In genomic region chr7:92428629-92429028, GRCm38 (mm10) we compare ENCODE assay signal across 27 mouse cellular contexts.
DNase-seq lines count a peak whose midpoint lies in the region; ATAC-seq and TF ChIP-seq lines count a peak whose summit lies in the region.
"Had no signal": no experiment of that assay in that cellular context is flagged by ENCODE, and none has a peak within 500 bp of the region (broad histone marks: within the 10 kb centered on the region; RNA-seq: fewer than 3 reads in every experiment).

No protein-coding gene starts in this region.

- 0 out of 2 replicates have a peak overlapping the region, but pooled peaks have one; percentile 3 for H3K27ac ChIP-seq in heart, embryonic 13.5 days (replicated peaks)
- H3K27ac ChIP-seq in heart, embryonic 10.5 days, result no peak overlapping the region
- no peak overlapping the region for H3K27ac ChIP-seq in liver, embryonic 14.5 days
- H3K27ac ChIP-seq: forebrain, embryonic 13.5 days; heart, embryonic 15.5 days; hindbrain, embryonic 14.5 days; left cerebral cortex, adult 2 months; limb, embryonic 12.5 days; midbrain, embryonic 12.5 days; neural tube, embryonic 13.5 days; stomach, embryonic 15.5 days had no signal

- no peak for TF ChIP-seq CTCF in liver, embryonic 14.5 days (IDR thresholded peaks at IDR 0.05; ENCODE audit: low read depth)

- H3K27me3 ChIP-seq in heart, embryonic 13.5 days (replicated peaks), result no peaks in the 10 kb centered on the region
- no peaks in the 10 kb centered on the region for H3K27me3 ChIP-seq in heart, embryonic 10.5 days (ENCODE audit: insufficient read depth, poor library complexity, severe bottlenecking)
- no peaks in the 10 kb centered on the region for H3K27me3 ChIP-seq in liver, embryonic 14.5 days (ENCODE audit: control insufficient read depth, insufficient read depth, low read length)
- H3K27me3 ChIP-seq: forebrain, embryonic 13.5 days; heart, embryonic 15.5 days; midbrain, embryonic 12.5 days; neural tube, embryonic 13.5 days; stomach, embryonic 15.5 days had no signal

- H3K9ac ChIP-seq in heart, embryonic 13.5 days, result no peak overlapping the region
- no peak overlapping the region for H3K9ac ChIP-seq in liver, embryonic 14.5 days (replicated peaks)
- H3K9ac ChIP-seq: forebrain, embryonic 13.5 days; heart, embryonic 15.5 days; hindbrain, embryonic 14.5 days; limb, embryonic 12.5 days; midbrain, embryonic 12.5 days; neural tube, embryonic 13.5 days; stomach, embryonic 15.5 days had no signal

- WGBS in heart, embryonic 13.5 days, result 14% methylated on average over 5 of the region's 5 CpGs
- 18% methylated on average over 5 of the region's 5 CpGs for WGBS in heart, embryonic 10.5 days
- WGBS in liver, embryonic 14.5 days (ENCODE audit: insufficient replicate concordance), result 31% methylated on average over 5 of the region's 5 CpGs

- ATAC-seq in heart, embryonic 13.5 days (ENCODE audit: extremely low read depth, insufficient number of reproducible peaks, low FRiP score, low TSS enrichment), result no peak; the same call in 1 of the 2 replicates
- ATAC-seq in liver, embryonic 14.5 days (ENCODE audit: insufficient read depth), result peak; percentile 81
- peak; percentile 74 for ATAC-seq in megakaryocyte-erythroid progenitor cell, adult 5-6 weeks (replicated peaks; ENCODE audit: low FRiP score, low TSS enrichment, poor library complexity, severe bottlenecking)
- ATAC-seq: CD4-positive, CD25-positive, alpha-beta regulatory T cell, adult 4 months; forebrain, embryonic 13.5 days; intestine, postnatal 0 days had no signal

- no peaks in the 10 kb centered on the region for H3K36me3 ChIP-seq in heart, embryonic 13.5 days
- no peaks in the 10 kb centered on the region for H3K36me3 ChIP-seq in heart, embryonic 10.5 days
- H3K36me3 ChIP-seq in liver, embryonic 14.5 days (replicated peaks; ENCODE audit: control insufficient read depth, insufficient read depth, low read depth), result no peaks in the 10 kb centered on the region
- H3K36me3 ChIP-seq: heart, embryonic 15.5 days; limb, embryonic 12.5 days; midbrain, embryonic 12.5 days; neural tube, embryonic 13.5 days; stomach, embryonic 15.5 days had no signal

- peak overlapping the region; percentile 42 for H3K4me2 ChIP-seq in heart, embryonic 13.5 days
- peak overlapping the region; percentile 20 for H3K4me2 ChIP-seq in liver, embryonic 14.5 days (ENCODE audit: low read depth)
- H3K4me2 ChIP-seq: forebrain, embryonic 13.5 days; heart, embryonic 15.5 days; hindbrain, embryonic 14.5 days; limb, embryonic 12.5 days; midbrain, embryonic 12.5 days; neural tube, embryonic 13.5 days; stomach, embryonic 15.5 days had no signal

- DNase-seq in heart, embryonic 10.5 days (ENCODE audit: low spot score), result no peak
- peak; percentile 33 for DNase-seq in liver
- DNase-seq in liver, embryonic 14.5 days (ENCODE audit: low read depth in 3 of 3, low spot score in 3 of 3), result peak in 1 of 3 experiments; percentile 41
- DNase-seq in spleen, adult 18-20 months, result no peak
- no peak for DNase-seq in lung, postnatal 10 days
- DNase-seq: adrenal gland, postnatal 14 days; cerebellum, adult 11 months; cerebellum, adult 9-10 months; embryo, embryonic 11 days; gastrocnemius, postnatal 14 days; heart, postnatal 36 days; kidney, postnatal 14 days; lung, adult 2 months; lung, postnatal 14 days; right cerebral cortex, postnatal 14 days had no signal

- H3K4me1 ChIP-seq in heart, embryonic 13.5 days, result peaks cover 18% of the 10 kb centered on the region
- peaks cover 18% of the 10 kb centered on the region; the same call in 1 of the 2 replicates for H3K4me1 ChIP-seq in heart, embryonic 10.5 days
- H3K4me1 ChIP-seq in liver, embryonic 14.5 days (replicated peaks; ENCODE audit: control insufficient read depth in 2 of 2, insufficient read depth in 2 of 2, low read length in 1 of 2), result peaks cover 6 to 26% of the 10 kb centered on the region in 2 experiments; a peak in 3 of 4 replicates
- H3K4me1 ChIP-seq: forebrain, embryonic 13.5 days; limb, embryonic 12.5 days; midbrain, embryonic 12.5 days; stomach, embryonic 15.5 days had no signal

- no peak overlapping the region for H3K4me3 ChIP-seq in heart, embryonic 13.5 days
- H3K4me3 ChIP-seq in heart, embryonic 10.5 days, result no peak overlapping the region
- H3K4me3 ChIP-seq in liver, embryonic 14.5 days (ENCODE audit: insufficient read depth in 1 of 2, low read depth in 2 of 2, low read length in 2 of 2), result no peak overlapping the region
- H3K4me3 ChIP-seq: forebrain, embryonic 13.5 days; heart, embryonic 15.5 days; left cerebral cortex, adult 2 months; limb, embryonic 12.5 days; midbrain, embryonic 12.5 days; neural tube, embryonic 13.5 days; stomach, embryonic 15.5 days had no signal

- TF ChIP-seq EP300 in liver, embryonic 14.5 days (IDR thresholded peaks at IDR 0.05; ENCODE audit: low read depth), result peak; percentile 71; the same call in 1 of the 2 replicates

- H3K9me3 ChIP-seq in heart, embryonic 13.5 days, result no peaks in the 10 kb centered on the region
- no peaks in the 10 kb centered on the region for H3K9me3 ChIP-seq in heart, embryonic 10.5 days
- no peaks in the 10 kb centered on the region for H3K9me3 ChIP-seq in liver, embryonic 14.5 days (ENCODE audit: control insufficient read depth, low read length)
- H3K9me3 ChIP-seq: forebrain, embryonic 13.5 days; heart, embryonic 15.5 days; limb, embryonic 12.5 days; midbrain, embryonic 12.5 days; neural tube, embryonic 13.5 days; stomach, embryonic 15.5 days had no signal
